Comparison of ENCODE assay signal across 8 mouse cellular contexts in the genomic region with DNA sequence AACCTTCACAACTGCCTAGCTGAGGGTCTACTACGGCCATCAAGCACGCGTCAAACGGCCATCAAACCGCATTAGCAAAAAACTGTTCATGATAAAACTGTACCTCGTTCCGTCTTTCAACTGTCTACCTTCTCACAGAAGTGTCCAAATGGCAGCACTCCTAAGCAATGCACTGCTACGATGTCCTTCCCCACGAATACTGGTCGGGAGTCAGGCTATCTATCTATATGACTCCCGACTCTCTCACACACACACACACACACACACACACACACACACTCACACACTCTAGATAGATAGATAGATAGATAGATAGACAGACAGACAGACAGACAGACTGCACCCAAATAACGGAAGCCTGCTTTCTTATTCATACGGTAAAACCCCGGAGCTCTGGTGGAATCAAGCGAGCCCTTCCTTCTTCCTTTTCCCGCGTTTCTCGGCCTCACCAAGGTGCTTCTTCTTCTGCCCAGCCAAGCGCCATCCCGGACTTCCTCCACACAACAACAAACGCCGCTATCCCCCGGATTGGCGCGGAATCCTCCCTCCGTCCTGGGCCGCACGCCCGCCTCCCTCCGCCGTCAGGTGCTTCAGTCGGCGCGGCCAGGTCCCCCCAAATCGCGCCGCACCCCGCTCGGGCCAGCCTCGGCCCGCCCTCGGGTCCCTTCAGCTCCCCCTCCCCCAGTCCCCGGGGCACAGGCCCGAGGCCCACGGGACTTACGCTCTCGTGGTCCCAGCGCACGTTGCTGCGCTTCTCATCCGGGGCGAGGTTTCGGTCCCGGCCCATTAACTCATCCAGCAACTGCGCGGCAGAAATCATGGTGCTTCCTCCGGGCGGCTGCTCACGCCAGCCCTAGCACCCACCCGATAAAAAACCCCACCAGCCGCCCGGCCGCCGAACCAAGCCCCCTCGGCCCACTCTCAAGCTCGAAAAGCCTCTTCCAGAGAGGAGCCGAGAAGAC. TPM values are rescaled to one million over a fixed set of nuclear protein-coding genes. Genes with fewer than 3 reads are reported as not detected.
DNase-seq lines count a peak whose midpoint lies in the region; ATAC-seq and TF ChIP-seq lines count a peak whose summit lies in the region.

No protein-coding gene starts in this region.

- H3K4me3 ChIP-seq in layer of hippocampus, adult 2 months = peak overlapping the region; percentile 72
- peak overlapping the region; percentile 91 for H3K4me3 ChIP-seq in embryonic facial prominence, embryonic 12.5 days
- peak overlapping the region; percentile 86 for H3K4me3 ChIP-seq in hindbrain, postnatal 0 days (ENCODE audit: low read length)
- peak overlapping the region; percentile 95 for H3K4me3 ChIP-seq in stomach, embryonic 15.5 days (replicated peaks)

- peak; percentile 50 for ATAC-seq in Patski
- peak; percentile 32; the same call in 1 of the 2 replicates for ATAC-seq in embryonic facial prominence, embryonic 12.5 days (ENCODE audit: insufficient number of reproducible peaks, insufficient read depth, low FRiP score, low TSS enrichment)
- peak; percentile 86 for ATAC-seq in hindbrain, postnatal 0 days
- peak; percentile 67 for ATAC-seq in stomach, embryonic 15.5 days (ENCODE audit: insufficient read depth, low FRiP score, low read depth)

- H3K27ac ChIP-seq in layer of hippocampus, adult 2 months = peak overlapping the region; percentile 98
- peak overlapping the region; percentile 97 for H3K27ac ChIP-seq in embryonic facial prominence, embryonic 12.5 days
- H3K27ac ChIP-seq in hindbrain, postnatal 0 days = peak overlapping the region; percentile 99
- H3K27ac ChIP-seq in stomach, embryonic 15.5 days = peak overlapping the region; percentile 98

- H3K4me1 ChIP-seq in embryonic facial prominence, embryonic 12.5 days = peaks cover 19% of the 10 kb centered on the region
- peaks cover 20% of the 10 kb centered on the region for H3K4me1 ChIP-seq in hindbrain, postnatal 0 days (ENCODE audit: insufficient read depth, low read length)
- H3K4me1 ChIP-seq in stomach, embryonic 15.5 days = peaks cover 26% of the 10 kb centered on the region; the same call in 1 of the 2 replicates

- POLR2A ChIA-PET in Patski (lab: Charles Lee) = interaction anchor here (0.7 to 1.1 kb wide), 3 partner anchors 18 to 178 kb away, joined by 3 read pairs; a partner anchor contains a TSS

- H3K9ac ChIP-seq in embryonic facial prominence, embryonic 12.5 days = peak overlapping the region; percentile 97
- peak overlapping the region; percentile 99 for H3K9ac ChIP-seq in hindbrain, postnatal 0 days (replicated peaks; ENCODE audit: low read length)
- H3K9ac ChIP-seq in stomach, embryonic 15.5 days = peak overlapping the region; percentile 96

- H3K27me3 ChIP-seq in Patski = no peaks in the 10 kb centered on the region
- H3K27me3 ChIP-seq in embryonic facial prominence, embryonic 12.5 days = no peaks in the 10 kb centered on the region
- no peaks in the 10 kb centered on the region for H3K27me3 ChIP-seq in hindbrain, postnatal 0 days (ENCODE audit: insufficient read depth, low read length)
- H3K27me3 ChIP-seq in stomach, embryonic 15.5 days (replicated peaks) = no peaks in the 10 kb centered on the region

- CTCF ChIA-PET in Patski (lab: Charles Lee) = interaction anchor here (1.1 kb wide), 1 partner anchor 9 kb away, joined by 3 read pairs; no protein-coding TSS in a partner anchor

- peaks cover 6% of the 10 kb centered on the region; the same call in 1 of the 2 replicates for H3K36me3 ChIP-seq in embryonic facial prominence, embryonic 12.5 days
- no peaks in the 10 kb centered on the region for H3K36me3 ChIP-seq in hindbrain, postnatal 0 days (ENCODE audit: insufficient read depth, low read length)
- 0 out of 2 replicates have a peak, but pooled peaks cover 4% of the 10 kb centered on the region for H3K36me3 ChIP-seq in stomach, embryonic 15.5 days

- WGBS in embryonic facial prominence, embryonic 12.5 days = under 1% methylated on average over 67 of the region's 67 CpGs
- under 1% methylated on average over 66 of the region's 67 CpGs for WGBS in hindbrain, postnatal 0 days
- WGBS in stomach, embryonic 15.5 days = under 1% methylated on average over 66 of the region's 67 CpGs

- H3K9me3 ChIP-seq in embryonic facial prominence, embryonic 12.5 days = no peaks in the 10 kb centered on the region
- H3K9me3 ChIP-seq in hindbrain, postnatal 0 days (ENCODE audit: low read length) = no peaks in the 10 kb centered on the region
- no peaks in the 10 kb centered on the region for H3K9me3 ChIP-seq in stomach, embryonic 15.5 days

- DNase-seq in layer of hippocampus, adult 2 months (ENCODE audit: low spot score in 2 of 2) = peak in 1 of 2 experiments; percentile 39
- DNase-seq in layer of hippocampus, adult 11-12 months (ENCODE audit: low spot score) = no peak
- no peak for DNase-seq in Patski (ENCODE audit: low read depth, low spot score)
- peak; percentile 69 for DNase-seq in hindbrain, postnatal 0 days (ENCODE audit: low spot score)
- DNase-seq in lung, postnatal 10 days = peak; percentile 61
- DNase-seq in thymus, adult 18-20 months = no peak

- H3K4me2 ChIP-seq in embryonic facial prominence, embryonic 12.5 days (replicated peaks) = peak overlapping the region; percentile 70
- peak overlapping the region; percentile 87 for H3K4me2 ChIP-seq in hindbrain, postnatal 0 days (ENCODE audit: low read depth, low read length)
- peak overlapping the region; percentile 69 for H3K4me2 ChIP-seq in stomach, embryonic 15.5 days

- in situ Hi-C loops in Patski (cut with MboI; ENCODE audit: low pct_unique_long_range_greater_than_20kb) = no loop called here

- no peak for TF ChIP-seq CTCF in layer of hippocampus, adult 2 months (conservative IDR thresholded peaks at IDR 0.05)
- no peak for TF ChIP-seq CTCF in Patski (IDR thresholded peaks at IDR 0.05)
- TF ChIP-seq CTCF in hindbrain, postnatal 0 days (IDR thresholded peaks at IDR 0.05; ENCODE audit: low read depth) = no peak

RNA-seq across cellular contexts. Expression of a gene that starts 0.5 kb away (rescaled TPM):
- 100 to 1,000 TPM; 115 to 132 TPM for total RNA-seq in layer of hippocampus, adult 2 months (2021)
- polyA plus RNA-seq in Patski (2021) = 96.3 TPM
- 143 and 146 TPM in 2 replicates for polyA plus RNA-seq in embryonic facial prominence, embryonic 12.5 days (2016; fragmentation: Nextera tagmentation; extraction: Ambion mirVana)
- 36.8 and 44.3 TPM in 2 replicates for total RNA-seq in hindbrain, postnatal 0 days (2014; rRNA removed)
- 101 and 115 TPM in 2 replicates for polyA plus RNA-seq in hindbrain, postnatal 0 days (2015; fragmentation: Nextera tagmentation; extraction: Ambion mirVana)
- 116 TPM in 2 replicates for polyA plus RNA-seq in stomach, embryonic 15.5 days (2015; fragmentation: Nextera tagmentation; extraction: Ambion mirVana)

RNA-seq across cellular contexts. Expression of a gene that starts 6.6 kb away (rescaled TPM):
- total RNA-seq in layer of hippocampus, adult 2 months (2021) = 100 to 1,000 TPM; 113 to 119 TPM
- polyA plus RNA-seq in Patski (2021) = 102 TPM
- 25.5 and 35.8 TPM in 2 replicates for polyA plus RNA-seq in embryonic facial prominence, embryonic 12.5 days (2016; fragmentation: Nextera tagmentation; extraction: Ambion mirVana)
- 48.1 and 69.1 TPM in 2 replicates for total RNA-seq in hindbrain, postnatal 0 days (2014; rRNA removed)
- 15.1 and 16.2 TPM in 2 replicates for polyA plus RNA-seq in hindbrain, postnatal 0 days (2015; fragmentation: Nextera tagmentation; extraction: Ambion mirVana)
- 24.2 and 27.3 TPM in 2 replicates for polyA plus RNA-seq in stomach, embryonic 15.5 days (2015; fragmentation: Nextera tagmentation; extraction: Ambion mirVana)

RNA-seq across cellular contexts. Expression of a gene that starts 39.6 kb away (rescaled TPM):
- not detected for total RNA-seq in layer of hippocampus, adult 2 months (2021)
- polyA plus RNA-seq in Patski (2021) = not detected
- not detected in 2 replicates for polyA plus RNA-seq in embryonic facial prominence, embryonic 12.5 days (2016; fragmentation: Nextera tagmentation; extraction: Ambion mirVana)
- total RNA-seq in hindbrain, postnatal 0 days (2014; rRNA removed) = not detected in 2 replicates
- polyA plus RNA-seq in hindbrain, postnatal 0 days (2015; fragmentation: Nextera tagmentation; extraction: Ambion mirVana) = 0.24 TPM in 1 of 2 replicates, not detected in the other
- polyA plus RNA-seq in stomach, embryonic 15.5 days (2015; fragmentation: Nextera tagmentation; extraction: Ambion mirVana) = 6.4 and 10.9 TPM in 2 replicates

Comparison
In these comparisons a context has a peak if more than half of its experiments do, and no peak if none do; other contexts are left out.
1. DNase-seq: peak in hindbrain, postnatal 0 days (single experiment) and lung, postnatal 10 days (single experiment); none in layer of hippocampus, adult 11-12 months (single experiment), Patski (single experiment) and thymus, adult 18-20 months (0 of 2).
2. ATAC-seq: peak in every context shown above with its lines; median percentile 86 in hindbrain, postnatal 0 days; 67 in stomach, embryonic 15.5 days; 50 in Patski; 32 in embryonic facial prominence, embryonic 12.5 days.
3. Peak in every context shown above with its lines, with median percentiles within 50 percentile points of each other: H3K27ac ChIP-seq, H3K4me3 ChIP-seq, H3K4me2 ChIP-seq and H3K9ac ChIP-seq.